ENCODE assay signal across 8 mouse cellular contexts in genomic region chr12:99716038-99716610, GRCm38 (mm10).
A peak's percentile ranks its signal among the peaks of the same experiment; 100 is the strongest.
DNase-seq lines count a peak whose midpoint lies in the region; ATAC-seq and TF ChIP-seq lines count a peak whose summit lies in the region.

No protein-coding gene starts in this region.

- no peaks in the 10 kb centered on the region for H3K27me3 ChIP-seq in kidney, embryonic 14.5 days (ENCODE audit: control insufficient read depth, insufficient read depth, low read length)
- no peaks in the 10 kb centered on the region for H3K27me3 ChIP-seq in cerebellum, adult 2 months (ENCODE audit: control insufficient read depth, insufficient read depth, low read length)
- no peaks in the 10 kb centered on the region for H3K27me3 ChIP-seq in limb, embryonic 12.5 days
- H3K27me3 ChIP-seq in liver, embryonic 11.5 days (replicated peaks; ENCODE audit: control insufficient read depth, insufficient read depth, low read length): no peaks in the 10 kb centered on the region

- no peak for TF ChIP-seq CTCF in cerebellum, adult 2 months (IDR thresholded peaks at IDR 0.05; ENCODE audit: borderline replicate concordance, insufficient read depth, low read depth, low read length)

- ATAC-seq in kidney, embryonic 14.5 days (ENCODE audit: low FRiP score, low TSS enrichment): peak; percentile 52; the same call in 1 of the 2 replicates
- ATAC-seq in limb, embryonic 12.5 days (ENCODE audit: insufficient number of reproducible peaks, insufficient read depth, low FRiP score, low TSS enrichment, low read depth): no peak
- no peak for ATAC-seq in liver, embryonic 11.5 days (replicated peaks; ENCODE audit: low FRiP score)

- no peak overlapping the region for H3K4me2 ChIP-seq in kidney, embryonic 14.5 days (replicated peaks; ENCODE audit: low read depth, low read length)
- H3K4me2 ChIP-seq in limb, embryonic 12.5 days: no peak overlapping the region
- H3K4me2 ChIP-seq in liver, embryonic 11.5 days: no peak overlapping the region

- no peak overlapping the region for H3K27ac ChIP-seq in kidney, embryonic 14.5 days (ENCODE audit: low read depth, low read length)
- no peak overlapping the region for H3K27ac ChIP-seq in cerebellum, adult 2 months (ENCODE audit: insufficient read depth, low read length)
- peak overlapping the region; percentile 66; the same call in 1 of the 2 replicates for H3K27ac ChIP-seq in limb, embryonic 12.5 days
- H3K27ac ChIP-seq in liver, embryonic 11.5 days (ENCODE audit: low read depth, low read length): no peak overlapping the region

- TF ChIP-seq POLR2A in cerebellum, adult 2 months (IDR thresholded peaks at IDR 0.05; ENCODE audit: borderline replicate concordance, insufficient read depth, low read length): no peak

- no peak for DNase-seq in kidney, adult 11 months
- peak; percentile 31 to 37 for DNase-seq in cerebellum, adult 2 months
- DNase-seq in heart, adult 9 months (ENCODE audit: low spot score in 2 of 2): peak; percentile 71 to 85
- no peak for DNase-seq in thymus, postnatal 4 days
- DNase-seq in testis, postnatal 14 days (ENCODE audit: low spot score): no peak
- DNase-seq in liver, embryonic 11.5 days (ENCODE audit: low spot score): no peak

- H3K4me3 ChIP-seq in kidney, embryonic 14.5 days (ENCODE audit: low read length): no peak overlapping the region
- no peak overlapping the region for H3K4me3 ChIP-seq in cerebellum, adult 2 months (replicated peaks; ENCODE audit: insufficient read depth, low read depth, low read length)
- no peak overlapping the region for H3K4me3 ChIP-seq in limb, embryonic 12.5 days (replicated peaks)
- no peak overlapping the region for H3K4me3 ChIP-seq in liver, embryonic 11.5 days (ENCODE audit: low read depth, low read length)

- 26% methylated on average over 8 of the region's 8 CpGs for WGBS in kidney, embryonic 14.5 days
- WGBS in cerebellum, adult 2 months: 39% methylated on average over 8 of the region's 8 CpGs
- 30% methylated on average over 8 of the region's 8 CpGs for WGBS in limb, embryonic 12.5 days
- WGBS in liver, embryonic 11.5 days: 69% methylated on average over 8 of the region's 8 CpGs

- H3K4me1 ChIP-seq in kidney, embryonic 14.5 days (ENCODE audit: control insufficient read depth, insufficient read depth, low read length): peaks cover 13% of the 10 kb centered on the region; the same call in 1 of the 2 replicates
- H3K4me1 ChIP-seq in cerebellum, adult 2 months (ENCODE audit: control insufficient read depth, insufficient read depth, low read length): peaks cover 14% of the 10 kb centered on the region
- H3K4me1 ChIP-seq in limb, embryonic 12.5 days (replicated peaks): peaks cover 17% of the 10 kb centered on the region
- H3K4me1 ChIP-seq in liver, embryonic 11.5 days (replicated peaks; ENCODE audit: control insufficient read depth, insufficient read depth, low read length): no peaks in the 10 kb centered on the region

- no peak overlapping the region for H3K9ac ChIP-seq in kidney, embryonic 14.5 days (ENCODE audit: low read depth, low read length)
- no peak overlapping the region for H3K9ac ChIP-seq in limb, embryonic 12.5 days (replicated peaks)
- H3K9ac ChIP-seq in liver, embryonic 11.5 days (ENCODE audit: low read depth, low read length): no peak overlapping the region

- no peaks in the 10 kb centered on the region for H3K9me3 ChIP-seq in kidney, embryonic 14.5 days (ENCODE audit: control insufficient read depth, low read length)
- no peaks in the 10 kb centered on the region for H3K9me3 ChIP-seq in limb, embryonic 12.5 days
- H3K9me3 ChIP-seq in liver, embryonic 11.5 days (ENCODE audit: control insufficient read depth, low read length): no peaks in the 10 kb centered on the region

- H3K36me3 ChIP-seq in kidney, embryonic 14.5 days (ENCODE audit: control insufficient read depth, insufficient read depth, low read length): no peaks in the 10 kb centered on the region
- H3K36me3 ChIP-seq in limb, embryonic 12.5 days: no peaks in the 10 kb centered on the region
- no peaks in the 10 kb centered on the region for H3K36me3 ChIP-seq in liver, embryonic 11.5 days (ENCODE audit: control insufficient read depth, insufficient read depth, low read length)

Comparison
In these comparisons a context has a peak if more than half of its experiments do, and no peak if none do; other contexts are left out.
1. DNase-seq: peak in cerebellum, adult 2 months (2 of 2) and heart, adult 9 months (2 of 2); none in kidney, adult 11 months (single experiment), thymus, postnatal 4 days (single experiment), testis, postnatal 14 days (single experiment) and liver, embryonic 11.5 days (single experiment).